Mouse (Mus musculus) lung, postnatal 10 days (tissue): ENCODE results near the gene Hoxd11.

Source experiments
- DNase-seq: peaks from one replicate; pipeline ENCODE4 v3.0.0; 2021

The Hoxd11 gene

DNA sequence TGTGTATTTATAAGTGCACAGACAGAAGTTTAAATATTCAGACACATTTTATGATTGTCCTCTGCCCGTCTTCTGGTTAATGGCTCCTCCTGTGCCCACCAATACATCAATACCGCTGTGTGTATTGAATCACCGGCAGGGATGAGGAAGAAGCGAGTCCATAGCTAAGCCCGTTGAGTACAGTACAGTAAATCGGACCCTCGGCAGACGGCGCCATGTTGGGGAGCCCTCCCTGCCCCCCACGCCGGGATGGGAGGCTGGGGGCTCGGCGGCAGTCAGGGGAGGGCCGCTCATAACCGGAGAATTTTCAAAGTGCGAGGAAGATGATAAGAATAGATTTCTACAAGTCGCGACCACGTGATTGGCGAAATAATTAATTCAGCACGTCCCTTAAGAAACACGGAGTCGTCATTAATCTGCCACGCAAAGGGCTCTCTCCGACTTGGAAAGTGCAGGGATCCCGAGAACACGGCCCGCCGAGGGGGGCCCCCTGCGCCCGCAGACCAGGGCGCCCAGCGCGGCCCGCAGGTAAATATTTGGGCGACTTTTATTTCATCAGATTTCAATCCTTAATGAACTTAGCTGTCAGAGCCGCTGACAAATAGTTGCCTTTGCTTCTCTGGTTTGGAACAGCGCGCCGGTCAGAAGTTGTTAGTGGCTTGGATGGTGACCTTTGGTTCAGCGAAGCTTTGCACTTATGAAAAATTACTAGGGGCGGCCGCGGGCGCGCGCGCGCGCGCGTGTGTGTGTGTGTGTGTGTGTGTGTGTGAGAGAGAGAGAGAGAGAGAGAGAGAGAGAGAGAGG is 53.4 kb downstream of the Hoxd11 start:
- DNase-seq: no peak

DNA sequence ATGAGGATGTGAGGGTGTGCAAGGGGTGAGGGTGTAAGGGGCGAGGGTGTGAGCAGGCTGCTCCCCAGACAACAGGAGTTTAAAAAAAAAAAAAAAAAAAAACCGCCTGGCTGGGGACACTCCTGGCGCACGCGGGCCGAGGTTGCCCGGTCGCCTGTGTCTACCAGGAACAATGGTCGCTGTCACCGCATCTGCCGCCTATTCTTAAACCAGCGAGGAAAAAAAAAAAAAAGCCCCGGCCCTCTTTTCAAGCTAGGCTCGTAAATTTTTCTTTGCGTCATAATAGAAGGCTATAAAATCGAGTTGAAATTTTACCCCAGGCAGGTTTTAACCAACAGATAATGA is 53.9 kb downstream of the Hoxd11 start:
- no peak for DNase-seq

DNA sequence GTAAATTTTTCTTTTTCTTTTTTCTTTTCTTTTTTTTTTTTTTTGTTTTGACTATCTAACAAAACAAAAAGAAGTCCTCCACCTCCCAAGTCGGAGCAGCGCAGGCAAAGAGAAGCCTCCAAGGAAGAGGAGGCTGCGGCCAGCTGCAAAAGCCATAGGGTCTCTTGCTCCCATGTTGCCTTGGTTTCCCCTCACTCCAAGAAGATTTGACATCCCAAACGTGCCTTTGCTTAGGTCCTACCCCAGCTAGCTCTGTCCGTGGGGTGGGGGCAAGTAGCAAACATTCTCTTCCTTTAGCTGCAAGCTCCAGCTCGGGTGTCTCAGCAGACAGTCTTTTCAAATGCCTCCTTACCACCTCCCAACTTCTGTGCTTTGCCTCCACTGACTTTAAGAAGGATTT is 54.4 kb downstream of the Hoxd11 start:
- DNase-seq: no peak

DNA sequence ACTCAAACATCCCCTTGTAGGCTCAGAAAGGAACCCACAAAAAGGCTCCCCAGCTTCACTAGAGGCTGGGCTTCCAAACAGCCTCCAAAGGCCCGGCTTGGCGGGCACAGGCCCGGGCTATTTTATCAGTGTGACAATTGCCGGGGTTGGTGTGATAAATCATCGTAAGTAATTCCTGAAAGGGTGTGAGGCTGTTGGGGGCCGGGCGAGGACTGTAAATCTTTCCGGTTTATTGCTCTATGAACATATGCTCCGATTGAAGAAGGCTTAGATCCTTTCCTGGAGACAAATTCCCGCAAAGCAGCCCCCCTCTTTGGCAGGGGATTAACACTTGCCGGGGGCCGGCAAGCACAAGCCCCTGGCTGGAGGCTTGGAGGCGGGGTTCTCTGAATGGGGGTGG is 55.1 kb downstream of the Hoxd11 start:
- DNase-seq: no peak

DNA sequence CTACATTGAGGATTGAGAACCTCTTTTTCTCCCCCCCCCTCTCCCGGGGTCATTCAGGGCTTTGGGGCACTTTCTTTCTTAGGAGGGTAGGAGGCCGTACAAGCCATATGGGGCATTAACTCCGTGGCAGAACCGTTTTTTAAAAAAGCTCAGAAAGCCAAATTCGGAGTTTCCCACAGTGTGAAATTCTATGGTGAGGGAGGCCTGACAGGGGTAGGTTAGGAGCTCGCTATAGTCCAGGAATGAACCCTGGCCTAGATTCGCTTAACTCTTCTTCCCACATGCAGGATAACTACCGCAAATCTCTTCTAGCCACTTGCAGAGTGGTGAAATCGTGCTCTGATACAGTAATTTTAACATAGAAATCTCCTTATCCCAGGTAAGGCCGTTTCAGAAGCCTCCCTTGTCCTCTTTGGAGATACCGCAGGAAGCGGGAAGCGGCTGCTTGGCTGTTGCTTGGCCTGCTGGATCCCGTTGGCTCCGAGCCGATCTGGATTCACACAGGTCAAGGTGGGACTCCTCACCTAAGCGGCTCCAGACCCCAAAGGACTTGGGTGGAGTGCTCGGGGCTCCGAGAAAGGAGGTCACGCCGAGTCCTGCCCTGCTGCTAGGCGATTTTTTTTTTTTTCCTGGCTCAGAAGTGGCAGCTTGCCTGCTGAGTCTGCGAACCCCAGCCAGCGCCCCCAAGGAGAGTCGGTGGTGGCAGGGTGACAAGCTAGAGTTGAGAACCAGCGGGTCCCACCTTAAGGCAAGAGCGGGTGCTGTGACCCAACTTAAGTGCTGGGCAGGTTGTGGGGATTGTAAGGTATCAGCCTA is 55.8 kb downstream of the Hoxd11 start:
- no peak for DNase-seq

DNA sequence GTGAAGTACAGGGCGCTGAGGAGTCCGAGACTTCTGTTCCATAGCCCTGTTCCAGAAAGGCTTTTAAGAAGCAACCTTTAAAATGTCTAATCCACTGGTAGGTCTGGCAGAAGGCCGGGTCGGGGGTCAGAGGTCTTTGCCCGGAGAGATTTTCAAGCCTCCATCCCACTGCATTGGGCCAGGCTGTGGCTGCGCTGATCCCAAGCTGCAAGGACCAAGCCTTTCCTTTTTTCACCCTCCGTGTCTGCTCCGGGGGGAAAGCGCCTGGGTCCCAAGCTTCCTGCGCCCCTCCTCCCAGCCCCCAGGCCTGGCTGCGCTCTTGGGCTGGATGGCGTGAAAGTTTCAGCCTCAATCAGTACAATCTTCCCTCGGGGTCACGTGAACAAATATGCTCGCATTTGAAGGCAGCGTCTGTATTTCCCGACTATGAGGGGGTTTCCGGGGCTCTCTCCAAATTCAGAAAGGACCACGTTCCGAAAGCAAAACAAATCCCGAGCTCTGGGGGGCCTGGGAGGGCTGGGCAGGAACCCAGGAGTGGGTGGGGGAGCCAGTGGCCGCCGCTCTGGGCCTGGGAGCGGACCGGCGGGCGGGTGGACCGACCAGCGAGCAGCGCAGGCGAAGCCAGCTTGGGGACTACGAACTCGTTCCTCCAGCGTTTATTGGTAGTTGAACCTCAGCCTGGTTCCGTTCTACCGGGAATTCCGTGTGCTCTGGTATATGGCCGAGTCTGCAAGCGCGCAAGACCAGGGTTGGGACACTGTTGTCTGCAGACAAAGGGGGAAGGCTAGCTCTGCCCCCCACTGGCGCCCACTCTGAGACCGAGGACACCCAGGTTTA is 56.7 kb downstream of the Hoxd11 start:
- no peak for DNase-seq
